Mouse (Mus musculus): ENCODE data around the gene Fkbp8.

The Fkbp8 gene

DNA sequence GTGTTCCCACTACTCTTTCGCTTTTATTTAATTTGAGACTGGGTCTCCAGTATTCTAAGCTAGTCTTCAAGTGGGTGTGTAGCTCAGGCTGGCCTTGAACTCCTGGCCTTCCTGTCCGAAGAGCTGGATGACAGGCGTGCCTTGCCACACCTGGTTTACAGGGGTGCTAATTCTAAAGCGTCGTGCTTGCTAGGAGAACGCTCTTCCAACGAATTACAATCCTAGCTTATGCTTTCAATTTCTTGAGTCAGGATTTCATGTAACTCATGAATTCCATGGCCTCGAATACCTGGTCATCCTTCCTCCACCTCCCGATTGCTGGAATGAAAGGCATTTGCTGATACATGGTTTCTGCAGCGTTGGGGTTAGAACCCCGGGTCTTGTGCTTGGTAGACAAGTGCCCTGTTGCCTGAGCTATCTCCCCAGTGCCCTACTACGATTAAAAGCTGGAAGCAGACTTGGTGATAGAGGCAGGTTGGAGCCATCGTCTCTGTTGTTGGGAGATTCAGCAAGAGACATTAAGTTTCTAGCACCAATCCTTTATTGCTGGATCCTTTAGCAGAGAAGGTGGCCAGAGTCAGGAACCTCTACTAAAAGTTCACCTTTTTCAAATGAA, 766 bp downstream of the Fkbp8 start:
- DNase-seq (ENCODE audit: low read depth, low spot score): no peak

GRCm38 (mm10) chr8:70529299-70529698, 1.8 kb downstream of the Fkbp8 start:
- DNase-seq (ENCODE audit: low read depth, low spot score): no peak

GRCm38 (mm10) chr8:70529741-70530161, 2.2 kb downstream of the Fkbp8 start:
- no peak for DNase-seq (ENCODE audit: low read depth, low spot score)

- no peak for DNase-seq (ENCODE audit: low read depth, low spot score)
These were observed 2.8 kb downstream of the Fkbp8 start for GRCm38 (mm10) chr8:70530314-70530713.

- no peak for DNase-seq (ENCODE audit: low read depth, low spot score)
These were observed 6.8 kb downstream of the Fkbp8 start for GRCm38 (mm10) chr8:70534281-70534680.

DNA sequence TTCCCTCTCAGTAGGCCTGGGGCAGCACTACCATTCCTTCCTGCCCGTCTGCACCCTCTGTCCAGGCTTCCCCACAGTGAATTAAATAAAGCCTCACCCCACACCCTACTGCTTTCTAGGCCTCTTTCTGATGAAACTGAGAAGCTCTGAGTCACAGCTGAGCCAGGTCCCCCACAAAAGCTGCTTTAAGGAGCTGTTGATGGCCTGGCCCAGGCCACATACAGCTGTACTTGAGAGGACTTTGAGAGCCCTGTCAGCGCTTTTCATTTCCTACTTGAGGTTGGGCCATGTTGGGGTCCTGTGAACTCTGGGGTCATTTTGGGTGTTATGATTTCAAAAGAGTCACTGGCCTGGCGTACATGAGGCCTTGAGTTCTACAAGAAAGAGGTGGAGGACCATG, 7.7 kb downstream of the Fkbp8 start:
- no peak for DNase-seq (ENCODE audit: low read depth, low spot score)

GRCm38 (mm10) chr8:70535701-70536100, 8.2 kb downstream of the Fkbp8 start:
- no peak for DNase-seq (ENCODE audit: low read depth, low spot score)

DNA sequence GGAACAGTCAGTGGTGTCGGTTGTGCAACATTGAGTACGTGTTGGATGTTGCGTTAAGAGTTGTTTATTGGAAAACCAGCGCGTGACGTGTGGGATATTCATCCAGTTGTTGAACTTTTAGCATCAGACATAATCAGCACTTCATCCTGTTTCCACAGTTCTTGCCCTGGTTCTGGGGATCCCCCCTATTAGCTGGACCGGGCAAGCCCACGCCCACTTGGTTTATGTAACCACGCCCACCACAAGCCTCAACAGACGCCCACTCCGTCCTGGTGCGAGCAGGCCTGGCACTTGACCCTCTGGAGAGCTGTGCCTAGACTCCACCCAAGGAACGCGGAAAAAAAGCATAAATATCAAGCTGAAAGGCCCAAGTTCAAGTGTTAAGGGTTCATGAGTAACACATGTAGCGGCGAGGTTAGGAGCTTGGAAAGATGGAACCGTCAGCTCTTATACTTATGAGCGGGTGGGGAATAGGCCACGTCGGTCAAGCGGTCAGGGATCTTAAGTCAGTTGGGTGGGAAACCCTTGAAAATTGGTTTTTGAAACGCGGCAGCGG, 10.6 kb downstream of the Fkbp8 start:
- DNase-seq (ENCODE audit: low read depth, low spot score): peak; percentile 21

DNA sequence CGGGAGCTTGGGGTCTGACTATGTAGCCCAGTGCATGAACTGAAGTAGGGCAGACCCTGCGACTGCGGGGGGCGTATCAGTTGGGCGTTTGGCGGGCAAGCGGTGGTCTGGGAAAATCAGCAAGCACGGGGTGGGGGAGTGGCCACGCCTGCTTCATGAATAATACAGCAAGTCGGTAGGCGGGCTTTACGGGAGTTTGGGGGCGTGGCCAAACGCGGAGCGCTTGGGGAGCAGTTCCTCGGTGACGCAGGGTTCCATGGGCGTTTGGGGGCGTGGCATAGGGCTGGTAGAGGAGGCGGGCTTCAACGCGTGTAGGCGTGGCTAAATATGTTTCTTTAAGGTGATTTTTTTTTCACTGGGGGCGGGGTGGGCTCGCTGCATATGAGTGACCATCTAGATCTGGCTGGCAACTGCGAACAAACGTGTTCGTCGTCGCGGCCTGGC, 11.1 kb downstream of the Fkbp8 start:
- DNase-seq (ENCODE audit: low read depth, low spot score): peak; percentile 99

- peak; percentile 97 for DNase-seq (ENCODE audit: low read depth, low spot score)
These were observed 11.7 kb downstream of the Fkbp8 start, which contains the start of gene Ell for GRCm38 (mm10) chr8:70539077-70539813. TSS of gene Ell (plus strand) at chr8:70539457.

DNA sequence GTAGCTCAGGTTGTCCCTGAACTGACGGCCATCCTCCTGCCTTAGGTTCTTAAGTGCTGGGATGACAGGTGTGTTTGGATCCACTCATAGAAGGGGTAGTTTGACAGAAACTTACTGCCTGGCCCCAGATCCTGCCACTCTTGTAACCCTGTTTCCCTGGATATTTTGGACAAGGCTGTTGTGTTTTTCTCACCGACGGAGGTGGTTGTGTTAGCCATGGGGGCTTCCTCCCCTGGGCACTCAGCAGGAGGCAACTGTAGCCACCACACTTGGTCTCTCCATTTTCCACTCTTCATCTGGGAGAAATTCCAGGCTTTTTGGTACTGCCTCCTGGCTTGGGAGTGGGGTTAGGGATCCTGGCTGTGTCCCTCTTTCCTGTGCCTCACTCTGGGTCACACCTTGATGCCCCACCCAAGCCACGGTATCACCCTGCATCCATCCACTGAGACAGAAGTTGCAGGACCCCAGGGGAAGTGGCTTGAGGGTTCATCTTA, 12.5 kb downstream of the Fkbp8 start:
- DNase-seq (ENCODE audit: low read depth, low spot score): no peak

DNA sequence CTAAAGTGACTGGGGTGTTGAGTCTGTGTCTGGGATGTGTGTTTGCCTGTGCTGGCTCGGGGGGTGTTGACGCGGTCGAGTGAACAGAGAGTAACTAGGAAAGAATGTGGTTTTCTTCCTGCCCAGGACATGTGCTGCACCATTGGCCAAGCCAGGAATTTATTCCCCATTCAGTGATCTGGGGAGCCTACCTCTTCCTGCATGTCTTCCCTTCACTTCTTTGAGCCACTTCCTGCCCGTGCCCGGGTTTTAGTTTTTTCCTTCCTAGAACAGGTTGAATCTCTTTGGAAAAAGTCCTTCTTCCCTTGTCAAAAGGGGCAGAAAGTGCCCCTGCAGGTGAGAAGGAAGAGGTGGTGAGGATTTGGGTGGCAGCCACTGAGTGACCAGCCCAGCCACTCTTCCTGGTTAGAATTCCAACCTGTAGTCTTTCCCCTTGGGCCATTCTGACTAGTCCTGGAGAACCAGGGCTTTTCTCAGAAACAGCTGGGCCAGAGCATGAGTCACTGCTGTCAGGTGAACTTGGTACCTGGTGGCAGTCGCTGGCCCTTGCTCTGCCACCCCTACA, 13.1 kb downstream of the Fkbp8 start:
- DNase-seq (ENCODE audit: low read depth, low spot score): no peak

DNA sequence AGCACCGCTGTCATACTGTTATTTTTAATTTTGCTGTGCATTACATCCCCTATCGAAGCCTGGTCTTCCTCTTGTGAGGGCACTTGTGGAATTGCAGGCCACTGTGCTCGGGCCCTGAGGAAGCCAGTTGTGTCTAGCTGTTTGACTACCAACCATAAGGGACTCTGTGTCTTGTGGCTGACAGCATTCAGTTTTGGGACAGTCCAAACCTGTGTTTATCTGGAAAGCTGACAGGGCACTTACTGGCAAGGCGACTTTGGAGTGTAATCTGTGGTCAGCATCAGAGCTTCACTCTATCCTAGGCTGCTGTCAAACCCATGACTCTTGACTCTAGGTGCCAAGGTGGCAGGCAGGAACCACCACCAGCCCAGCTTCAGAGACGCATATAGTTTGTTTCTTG, 13.6 kb downstream of the Fkbp8 start:
- DNase-seq (ENCODE audit: low read depth, low spot score): no peak

GRCm38 (mm10) chr8:70544200-70544687, 16.7 kb downstream of the Fkbp8 start:
- no peak for DNase-seq (ENCODE audit: low read depth, low spot score)

- DNase-seq (ENCODE audit: low read depth, low spot score): no peak
These were observed 18.9 kb downstream of the Fkbp8 start for GRCm38 (mm10) chr8:70546412-70546811.

DNA sequence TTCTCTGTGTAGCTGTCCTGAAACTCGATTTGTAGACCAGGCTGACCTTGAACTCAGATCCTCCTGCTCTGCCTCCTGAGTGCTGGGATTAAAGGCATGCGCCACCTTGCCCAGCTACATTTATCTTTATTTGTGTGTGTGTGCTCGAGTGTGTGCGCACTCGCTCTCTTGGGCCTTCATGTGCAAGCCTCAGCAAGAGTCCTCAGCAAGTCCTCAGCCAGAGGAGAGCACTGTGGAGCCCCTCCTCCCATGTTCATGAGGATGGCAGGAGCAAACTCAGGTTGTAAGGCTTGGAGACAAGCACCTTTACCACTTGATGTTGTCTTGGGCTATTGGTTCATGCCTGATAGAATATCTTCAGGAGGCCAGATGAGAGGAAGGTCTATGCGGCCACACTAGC, 20.2 kb downstream of the Fkbp8 start:
- DNase-seq (ENCODE audit: low read depth, low spot score): no peak

DNA sequence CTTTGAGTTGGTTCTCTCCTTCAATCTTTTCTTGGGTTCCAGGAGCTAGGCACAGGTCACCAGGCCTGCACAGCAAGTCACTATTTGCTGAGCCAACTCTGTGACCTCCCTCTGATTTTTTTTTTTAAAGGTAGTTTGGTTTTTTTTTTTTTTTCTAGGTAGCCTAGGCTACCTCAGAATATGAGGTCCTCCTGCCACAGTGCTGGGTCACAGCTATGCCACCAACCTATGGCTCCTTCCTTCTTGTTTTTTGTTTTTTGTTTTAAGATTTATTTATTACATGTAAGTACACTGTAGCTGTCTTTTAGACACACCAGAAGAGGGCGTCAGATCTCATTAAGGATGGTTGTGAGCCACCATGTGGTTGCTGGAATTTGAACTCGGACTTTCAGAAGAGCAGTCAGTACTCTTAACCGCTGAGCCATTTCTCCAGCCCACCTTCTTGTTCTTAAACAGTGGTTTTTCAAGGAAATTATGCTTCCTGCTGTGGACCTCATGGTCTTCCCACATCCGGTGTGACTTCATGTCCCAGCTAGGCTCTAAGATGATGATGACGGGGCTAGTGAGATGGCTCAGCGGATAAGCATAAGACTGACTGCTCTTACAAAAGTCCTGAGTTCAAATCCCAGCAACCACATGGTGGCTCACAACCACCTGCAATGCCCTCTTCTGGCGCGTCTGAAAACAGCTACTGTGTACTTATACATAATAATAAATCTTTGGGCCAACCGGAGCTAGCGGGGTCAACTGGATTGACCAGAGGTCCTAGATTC, 22.1 kb downstream of the Fkbp8 start:
- no peak for DNase-seq (ENCODE audit: low read depth, low spot score)

- no peak for DNase-seq (ENCODE audit: low read depth, low spot score)
These were observed 24.1 kb downstream of the Fkbp8 start for GRCm38 (mm10) chr8:70551558-70552161.

GRCm38 (mm10) chr8:70552836-70553235, 25.3 kb downstream of the Fkbp8 start:
- DNase-seq (ENCODE audit: low read depth, low spot score): no peak

- no peak for DNase-seq (ENCODE audit: low read depth, low spot score)
These were observed 26.2 kb downstream of the Fkbp8 start for GRCm38 (mm10) chr8:70553740-70554139.

Data from forelimb bud, embryonic 11.5 days (tissue).